7 mouse cellular contexts compared by ENCODE assay signal in genomic region chr15:79670972-79671299, GRCm38 (mm10). TPM values are rescaled to one million over a fixed set of nuclear protein-coding genes. Genes with fewer than 3 reads are reported as not detected.
DNase-seq lines count a peak whose midpoint lies in the region; ATAC-seq lines count a peak whose summit lies in the region.

No protein-coding gene starts in this region.

- peaks cover 6% of the 10 kb centered on the region for H3K4me1 ChIP-seq in lung, embryonic 16.5 days (replicated peaks; ENCODE audit: control insufficient read depth, insufficient read depth, low read length)
- H3K4me1 ChIP-seq in erythroblast, embryonic 14.5 days (ENCODE audit: control insufficient read depth) = peaks cover 25% of the 10 kb centered on the region
- peaks cover 6% of the 10 kb centered on the region for H3K4me1 ChIP-seq in limb, embryonic 12.5 days (replicated peaks)
- peaks cover 7% of the 10 kb centered on the region for H3K4me1 ChIP-seq in stomach, embryonic 15.5 days

- under 1% methylated on average over 34 of the region's 37 CpGs for WGBS in lung, embryonic 16.5 days
- under 1% methylated on average over 37 of the region's 37 CpGs for WGBS in limb, embryonic 12.5 days
- WGBS in stomach, embryonic 15.5 days = under 1% methylated on average over 37 of the region's 37 CpGs

- H3K4me2 ChIP-seq in lung, embryonic 16.5 days (ENCODE audit: low read depth, low read length) = peak overlapping the region; percentile 76
- peak overlapping the region; percentile 67 for H3K4me2 ChIP-seq in limb, embryonic 12.5 days
- H3K4me2 ChIP-seq in stomach, embryonic 15.5 days = peak overlapping the region; percentile 72

- no peak for DNase-seq in lung, postnatal 10 days
- no peak for DNase-seq in B cell, adult 2 months
- DNase-seq in retina, embryonic 14.5 days (ENCODE audit: low spot score) = no peak

- peak overlapping the region; percentile 86 for H3K9ac ChIP-seq in lung, embryonic 16.5 days (ENCODE audit: low read length)
- H3K9ac ChIP-seq in limb, embryonic 12.5 days (replicated peaks) = peak overlapping the region; percentile 89
- peak overlapping the region; percentile 84 for H3K9ac ChIP-seq in stomach, embryonic 15.5 days

- peak overlapping the region; percentile 18; the same call in 1 of the 2 replicates for H3K27ac ChIP-seq in lung, embryonic 16.5 days (ENCODE audit: low read length)
- peak overlapping the region; percentile 67; the same call in 1 of the 2 replicates for H3K27ac ChIP-seq in limb, embryonic 12.5 days
- H3K27ac ChIP-seq in stomach, embryonic 15.5 days = peak overlapping the region; percentile 61; the same call in 1 of the 2 replicates

- H3K27me3 ChIP-seq in lung, embryonic 16.5 days (ENCODE audit: control insufficient read depth, insufficient read depth, low read depth, low read length) = no peaks in the 10 kb centered on the region
- no peaks in the 10 kb centered on the region for H3K27me3 ChIP-seq in erythroblast, embryonic 14.5 days (ENCODE audit: control insufficient read depth)
- no peaks in the 10 kb centered on the region for H3K27me3 ChIP-seq in limb, embryonic 12.5 days
- no peaks in the 10 kb centered on the region for H3K27me3 ChIP-seq in stomach, embryonic 15.5 days (replicated peaks)

- peak; percentile 34 for ATAC-seq in lung, embryonic 16.5 days (ENCODE audit: low read depth)
- ATAC-seq in limb, embryonic 12.5 days (ENCODE audit: insufficient number of reproducible peaks, insufficient read depth, low FRiP score, low TSS enrichment, low read depth) = 0 out of 2 replicates have a peak, but pooled peaks have one; percentile 12
- ATAC-seq in stomach, embryonic 15.5 days (ENCODE audit: insufficient read depth, low FRiP score, low read depth) = peak; percentile 54

- H3K4me3 ChIP-seq in lung, embryonic 16.5 days (ENCODE audit: low read length) = peak overlapping the region; percentile 73
- H3K4me3 ChIP-seq in erythroblast, embryonic 14.5 days (replicated peaks) = peak overlapping the region; percentile 89
- H3K4me3 ChIP-seq in limb, embryonic 12.5 days (replicated peaks) = peak overlapping the region; percentile 96
- peak overlapping the region; percentile 94 for H3K4me3 ChIP-seq in stomach, embryonic 15.5 days (replicated peaks)

- H3K36me3 ChIP-seq in lung, embryonic 16.5 days (ENCODE audit: control insufficient read depth, insufficient read depth, low read length) = peaks cover 32% of the 10 kb centered on the region
- H3K36me3 ChIP-seq in erythroblast, embryonic 14.5 days (ENCODE audit: control insufficient read depth) = peaks cover 60% of the 10 kb centered on the region
- peaks cover 56% of the 10 kb centered on the region for H3K36me3 ChIP-seq in limb, embryonic 12.5 days
- peaks cover 17% of the 10 kb centered on the region; the same call in 1 of the 2 replicates for H3K36me3 ChIP-seq in stomach, embryonic 15.5 days

- H3K9me3 ChIP-seq in lung, embryonic 16.5 days (ENCODE audit: control insufficient read depth, low read length) = no peaks in the 10 kb centered on the region
- H3K9me3 ChIP-seq in erythroblast, embryonic 14.5 days (ENCODE audit: control insufficient read depth, low read length) = no peaks in the 10 kb centered on the region
- H3K9me3 ChIP-seq in limb, embryonic 12.5 days = no peaks in the 10 kb centered on the region
- H3K9me3 ChIP-seq in stomach, embryonic 15.5 days = no peaks in the 10 kb centered on the region

RNA-seq across cellular contexts. Expression of gene Tomm22, which starts 0.3 kb away (rescaled TPM):
- 225 and 239 TPM in 2 replicates for polyA plus RNA-seq in lung, embryonic 16.5 days (2015; fragmentation: Nextera tagmentation; extraction: Ambion mirVana)
- polyA plus RNA-seq in erythroblast, embryonic 14.5 days (2012) = 12.2 and 13.5 TPM in 2 replicates
- polyA plus RNA-seq in limb, embryonic 12.5 days (2016; fragmentation: Nextera tagmentation; extraction: Ambion mirVana) = 217 and 238 TPM in 2 replicates
- polyA plus RNA-seq in stomach, embryonic 15.5 days (2015; fragmentation: Nextera tagmentation; extraction: Ambion mirVana) = 227 and 254 TPM in 2 replicates

RNA-seq across cellular contexts. Expression of gene Cby1, which starts 11.9 kb away (rescaled TPM):
- 72.4 and 73.0 TPM in 2 replicates for polyA plus RNA-seq in lung, embryonic 16.5 days (2015; fragmentation: Nextera tagmentation; extraction: Ambion mirVana)
- 5.9 and 7.1 TPM in 2 replicates for polyA plus RNA-seq in erythroblast, embryonic 14.5 days (2012)
- 49.9 and 57.6 TPM in 2 replicates for polyA plus RNA-seq in limb, embryonic 12.5 days (2016; fragmentation: Nextera tagmentation; extraction: Ambion mirVana)
- polyA plus RNA-seq in stomach, embryonic 15.5 days (2015; fragmentation: Nextera tagmentation; extraction: Ambion mirVana) = 41.4 and 42.2 TPM in 2 replicates

RNA-seq across cellular contexts. Expression of gene Fam227a, which starts 12.2 kb away (rescaled TPM):
- 1.4 and 1.8 TPM in 2 replicates for polyA plus RNA-seq in lung, embryonic 16.5 days (2015; fragmentation: Nextera tagmentation; extraction: Ambion mirVana)
- polyA plus RNA-seq in erythroblast, embryonic 14.5 days (2012) = not detected in 2 replicates
- 2.1 and 2.5 TPM in 2 replicates for polyA plus RNA-seq in limb, embryonic 12.5 days (2016; fragmentation: Nextera tagmentation; extraction: Ambion mirVana)
- polyA plus RNA-seq in stomach, embryonic 15.5 days (2015; fragmentation: Nextera tagmentation; extraction: Ambion mirVana) = 1.3 and 1.4 TPM in 2 replicates

RNA-seq across cellular contexts. Expression of gene Josd1, which starts 16.8 kb away (rescaled TPM):
- 15.8 and 16.1 TPM in 2 replicates for polyA plus RNA-seq in lung, embryonic 16.5 days (2015; fragmentation: Nextera tagmentation; extraction: Ambion mirVana)
- polyA plus RNA-seq in erythroblast, embryonic 14.5 days (2012) = 1.8 and 2.5 TPM in 2 replicates
- 33.0 and 36.1 TPM in 2 replicates for polyA plus RNA-seq in limb, embryonic 12.5 days (2016; fragmentation: Nextera tagmentation; extraction: Ambion mirVana)
- 21.2 and 22.0 TPM in 2 replicates for polyA plus RNA-seq in stomach, embryonic 15.5 days (2015; fragmentation: Nextera tagmentation; extraction: Ambion mirVana)

RNA-seq across cellular contexts. Expression of gene Gtpbp1, which starts 19.7 kb away (rescaled TPM):
- 30.1 and 30.4 TPM in 2 replicates for polyA plus RNA-seq in lung, embryonic 16.5 days (2015; fragmentation: Nextera tagmentation; extraction: Ambion mirVana)
- 21.9 and 23.6 TPM in 2 replicates for polyA plus RNA-seq in erythroblast, embryonic 14.5 days (2012)
- polyA plus RNA-seq in limb, embryonic 12.5 days (2016; fragmentation: Nextera tagmentation; extraction: Ambion mirVana) = 42.6 and 47.2 TPM in 2 replicates
- polyA plus RNA-seq in stomach, embryonic 15.5 days (2015; fragmentation: Nextera tagmentation; extraction: Ambion mirVana) = 28.2 and 29.3 TPM in 2 replicates

Comparison
In these comparisons a context has a peak if more than half of its experiments do, and no peak if none do; other contexts are left out.
1. RNA of gene Tomm22, which starts 0.3 kb away (polyA plus RNA-seq): 217 to 238 TPM in limb, embryonic 12.5 days, 227 to 254 TPM in stomach, embryonic 15.5 days and 225 to 239 TPM in lung, embryonic 16.5 days; 12.2 to 13.5 TPM in erythroblast, embryonic 14.5 days; every median in the first group is over 10 times any median in the second.
2. Peak in every context shown above with its lines, with median percentiles within 50 percentile points of each other: ATAC-seq, H3K27ac ChIP-seq, H3K4me2 ChIP-seq, H3K4me3 ChIP-seq and H3K9ac ChIP-seq.